In genomic region chr17:72863226-72863625, GRCm38 (mm10) we compare ENCODE assay signal across 31 mouse cellular contexts. TPM values are rescaled to one million over a fixed set of nuclear protein-coding genes. Genes with fewer than 3 reads are reported as not detected.
DNase-seq lines count a peak whose midpoint lies in the region; ATAC-seq and TF ChIP-seq lines count a peak whose summit lies in the region.
"Had no signal": no experiment of that assay in that cellular context is flagged by ENCODE, and none has a peak within 500 bp of the region (broad histone marks: within the 10 kb centered on the region; RNA-seq: fewer than 3 reads in every experiment).

No protein-coding gene starts in this region.

- H3K4me1 ChIP-seq in intestine, postnatal 0 days (replicated peaks; ENCODE audit: control insufficient read depth, insufficient read depth, low read length): no peaks in the 10 kb centered on the region
- no peaks in the 10 kb centered on the region for H3K4me1 ChIP-seq in intestine, embryonic 15.5 days (replicated peaks)
- no peaks in the 10 kb centered on the region for H3K4me1 ChIP-seq in embryonic facial prominence, embryonic 10.5 days
- H3K4me1 ChIP-seq in forebrain, embryonic 14.5 days (ENCODE audit: control insufficient read depth, insufficient read depth, low read length): no peaks in the 10 kb centered on the region
- H3K4me1 ChIP-seq: embryonic facial prominence, embryonic 15.5 days; forebrain, embryonic 12.5 days; liver, embryonic 13.5 days; midbrain, embryonic 15.5 days had no signal

- no peak overlapping the region for H3K27ac ChIP-seq in intestine, postnatal 0 days (ENCODE audit: low read depth, low read length)
- no peak overlapping the region for H3K27ac ChIP-seq in intestine, embryonic 15.5 days
- H3K27ac ChIP-seq in embryonic facial prominence, embryonic 10.5 days (replicated peaks): no peak overlapping the region
- no peak overlapping the region for H3K27ac ChIP-seq in forebrain, embryonic 14.5 days (ENCODE audit: low read depth, low read length)
- H3K27ac ChIP-seq: embryonic facial prominence, embryonic 15.5 days; forebrain, embryonic 12.5 days; heart, adult 2 months; hindbrain, embryonic 14.5 days; kidney, postnatal 0 days; liver, embryonic 13.5 days; midbrain, embryonic 10.5 days; midbrain, embryonic 15.5 days had no signal

- 72% methylated on average over 10 of the region's 10 CpGs for WGBS in intestine, postnatal 0 days
- 72% methylated on average over 10 of the region's 10 CpGs for WGBS in intestine, embryonic 15.5 days
- WGBS in embryonic facial prominence, embryonic 10.5 days: 80% methylated on average over 10 of the region's 10 CpGs
- 82% methylated on average over 10 of the region's 10 CpGs for WGBS in forebrain, embryonic 14.5 days

- peak; percentile 22 to 28 for DNase-seq in cerebellum, postnatal 10 days
- DNase-seq in cerebellum, postnatal 36 days: no peak
- DNase-seq in 3T3-L1 (ENCODE audit: low read depth, low spot score): peak; percentile 63
- DNase-seq in Patski (ENCODE audit: low read depth, low spot score): no peak
- DNase-seq in embryonic facial prominence, embryonic 10.5 days (ENCODE audit: low spot score): no peak
- DNase-seq in forebrain, embryonic 14.5 days (ENCODE audit: low spot score): no peak
- DNase-seq: adrenal gland, adult 2 months; cerebellum, adult 11 months; cerebellum, adult 9-10 months; gastrocnemius, postnatal 36 days; heart, adult 2 months; heart, postnatal 36 days; kidney, adult 8-10 months; layer of hippocampus, postnatal 36 days; left cerebral cortex, postnatal 4 days; liver, embryonic 13.5 days; lung, adult 2 months; lung, postnatal 14 days; right cerebral cortex, adult 18-20 months; spleen, adult 18-20 months; thymus, postnatal 25 days had no signal

- 0 out of 2 replicates have a peak, but pooled peaks have one; percentile 21 for TF ChIP-seq CTCF in intestine, postnatal 0 days (IDR thresholded peaks at IDR 0.05; ENCODE audit: low read depth)
- TF ChIP-seq CTCF in Patski (IDR thresholded peaks at IDR 0.05): no peak

- CTCF ChIA-PET in Patski (lab: Charles Lee): interaction anchor here (0.7 to 1.4 kb wide), 4 partner anchors 9 to 442 kb away, joined by 3 to 4 read pairs (median 4); no protein-coding TSS in a partner anchor

- POLR2A ChIA-PET in Patski (lab: Charles Lee): no interaction called here

- H3K36me3 ChIP-seq in intestine, postnatal 0 days (ENCODE audit: control insufficient read depth, insufficient read depth): no peaks in the 10 kb centered on the region
- no peaks in the 10 kb centered on the region for H3K36me3 ChIP-seq in intestine, embryonic 15.5 days
- H3K36me3 ChIP-seq in embryonic facial prominence, embryonic 10.5 days (replicated peaks): no peaks in the 10 kb centered on the region
- no peaks in the 10 kb centered on the region for H3K36me3 ChIP-seq in forebrain, embryonic 14.5 days (ENCODE audit: control insufficient read depth, insufficient read depth, low read length)
- H3K36me3 ChIP-seq: embryonic facial prominence, embryonic 15.5 days; forebrain, embryonic 12.5 days; G1E; liver, embryonic 13.5 days; midbrain, embryonic 10.5 days; midbrain, embryonic 15.5 days had no signal

- no peak overlapping the region for H3K9ac ChIP-seq in intestine, postnatal 0 days (ENCODE audit: low read depth, low read length)
- no peak overlapping the region for H3K9ac ChIP-seq in intestine, embryonic 15.5 days
- no peak overlapping the region for H3K9ac ChIP-seq in forebrain, embryonic 14.5 days (ENCODE audit: low read length)
- H3K9ac ChIP-seq: embryonic facial prominence, embryonic 15.5 days; forebrain, embryonic 12.5 days; hindbrain, embryonic 14.5 days; liver, embryonic 13.5 days; midbrain, embryonic 15.5 days had no signal

- no peak overlapping the region for H3K4me3 ChIP-seq in intestine, postnatal 0 days (ENCODE audit: low read depth, low read length)
- no peak overlapping the region for H3K4me3 ChIP-seq in intestine, embryonic 15.5 days (replicated peaks)
- H3K4me3 ChIP-seq in embryonic facial prominence, embryonic 10.5 days: no peak overlapping the region
- no peak overlapping the region for H3K4me3 ChIP-seq in forebrain, embryonic 14.5 days (ENCODE audit: low read depth, low read length)
- H3K4me3 ChIP-seq: embryonic facial prominence, embryonic 15.5 days; forebrain, embryonic 12.5 days; heart, adult 2 months; liver, embryonic 13.5 days; midbrain, embryonic 10.5 days; midbrain, embryonic 15.5 days had no signal

- in situ Hi-C loops in Patski (cut with MboI; ENCODE audit: low pct_unique_long_range_greater_than_20kb): loop anchor here (25.0 kb wide), 1 partner anchor 1024 kb away; no protein-coding TSS in a partner anchor

- no peak for ATAC-seq in intestine, postnatal 0 days
- ATAC-seq in intestine, embryonic 15.5 days: no peak
- peak; percentile 40 for ATAC-seq in Patski
- no peak for ATAC-seq in forebrain, embryonic 14.5 days
- ATAC-seq: inflammation-experienced regulatory T-cells, adult 6 months; midbrain, embryonic 15.5 days had no signal

- no peak overlapping the region for H3K4me2 ChIP-seq in intestine, postnatal 0 days (replicated peaks; ENCODE audit: low read depth)
- no peak overlapping the region for H3K4me2 ChIP-seq in intestine, embryonic 15.5 days (replicated peaks)
- H3K4me2 ChIP-seq in forebrain, embryonic 14.5 days (ENCODE audit: low read length): no peak overlapping the region
- H3K4me2 ChIP-seq: embryonic facial prominence, embryonic 15.5 days; forebrain, embryonic 12.5 days; hindbrain, embryonic 14.5 days; liver, embryonic 13.5 days; midbrain, embryonic 15.5 days had no signal

- no peaks in the 10 kb centered on the region for H3K9me3 ChIP-seq in intestine, postnatal 0 days (ENCODE audit: control insufficient read depth)
- H3K9me3 ChIP-seq in intestine, embryonic 15.5 days: no peaks in the 10 kb centered on the region
- no peaks in the 10 kb centered on the region for H3K9me3 ChIP-seq in embryonic facial prominence, embryonic 10.5 days
- H3K9me3 ChIP-seq in forebrain, embryonic 14.5 days (replicated peaks; ENCODE audit: control insufficient read depth, low read length): no peaks in the 10 kb centered on the region
- H3K9me3 ChIP-seq: embryonic facial prominence, embryonic 15.5 days; forebrain, embryonic 12.5 days; G1E; liver, embryonic 13.5 days; midbrain, embryonic 10.5 days; midbrain, embryonic 15.5 days had no signal

- H3K27me3 ChIP-seq in intestine, postnatal 0 days (replicated peaks; ENCODE audit: control insufficient read depth, insufficient read depth, low read length): no peaks in the 10 kb centered on the region
- no peaks in the 10 kb centered on the region for H3K27me3 ChIP-seq in intestine, embryonic 15.5 days (replicated peaks)
- H3K27me3 ChIP-seq in Patski: no peaks in the 10 kb centered on the region
- no peaks in the 10 kb centered on the region for H3K27me3 ChIP-seq in embryonic facial prominence, embryonic 10.5 days (replicated peaks; ENCODE audit: low read depth, poor library complexity, severe bottlenecking)
- no peaks in the 10 kb centered on the region for H3K27me3 ChIP-seq in forebrain, embryonic 14.5 days (replicated peaks; ENCODE audit: control insufficient read depth, insufficient read depth, low read length)
- H3K27me3 ChIP-seq: embryonic facial prominence, embryonic 15.5 days; forebrain, embryonic 12.5 days; liver, embryonic 13.5 days; midbrain, embryonic 15.5 days had no signal

RNA-seq across cellular contexts. Expression of gene Ypel5, which starts 27.0 kb away (rescaled TPM):
- polyA plus RNA-seq in intestine, postnatal 0 days (2015; fragmentation: Nextera tagmentation; extraction: Ambion mirVana): 95.3 and 96.8 TPM in 2 replicates
- polyA plus RNA-seq in intestine, embryonic 15.5 days (2015; fragmentation: Nextera tagmentation; extraction: Ambion mirVana): 35.5 and 38.9 TPM in 2 replicates
- polyA plus RNA-seq in Patski (2021): 42.7 TPM
- polyA plus RNA-seq in embryonic facial prominence, embryonic 10.5 days (2016; fragmentation: Nextera tagmentation; extraction: Ambion mirVana): 25.2 and 28.0 TPM in 2 replicates
- 118 and 128 TPM in 2 replicates for polyA plus RNA-seq in forebrain, embryonic 14.5 days (2014; fragmentation: Nextera tagmentation; extraction: Ambion mirVana)

RNA-seq across cellular contexts. Expression of gene Lbh, which starts 54.9 kb away (rescaled TPM):
- polyA plus RNA-seq in intestine, postnatal 0 days (2015; fragmentation: Nextera tagmentation; extraction: Ambion mirVana): 11.1 and 11.3 TPM in 2 replicates
- polyA plus RNA-seq in intestine, embryonic 15.5 days (2015; fragmentation: Nextera tagmentation; extraction: Ambion mirVana): 5.2 and 6.1 TPM in 2 replicates
- 72.5 TPM for polyA plus RNA-seq in Patski (2021)
- 2.1 and 2.2 TPM in 2 replicates for polyA plus RNA-seq in embryonic facial prominence, embryonic 10.5 days (2016; fragmentation: Nextera tagmentation; extraction: Ambion mirVana)
- 8.1 and 8.7 TPM in 2 replicates for polyA plus RNA-seq in forebrain, embryonic 14.5 days (2014; fragmentation: Nextera tagmentation; extraction: Ambion mirVana)

Comparison
In these comparisons a context has a peak if more than half of its experiments do, and no peak if none do; other contexts are left out.
1. DNase-seq: peak in cerebellum, postnatal 10 days (2 of 2) and 3T3-L1 (single experiment); none in cerebellum, postnatal 36 days (0 of 2), Patski (single experiment), embryonic facial prominence, embryonic 10.5 days (single experiment) and forebrain, embryonic 14.5 days (single experiment).